Comparison of ENCODE assay signal across 8 mouse cellular contexts in genomic region chr17:78882401-78883112, GRCm38 (mm10). TPM values are rescaled to one million over a fixed set of nuclear protein-coding genes. Genes with fewer than 3 reads are reported as not detected.
A peak's percentile ranks its signal among the peaks of the same experiment; 100 is the strongest.
DNase-seq lines count a peak whose midpoint lies in the region; ATAC-seq lines count a peak whose summit lies in the region.

TSS of gene Eif2ak2 (minus strand) at chr17:78882573.

- no peaks in the 10 kb centered on the region for H3K27me3 ChIP-seq in hindbrain, embryonic 10.5 days (ENCODE audit: insufficient read depth, poor library complexity, severe bottlenecking)
- no peaks in the 10 kb centered on the region for H3K27me3 ChIP-seq in lung, embryonic 16.5 days (ENCODE audit: control insufficient read depth, insufficient read depth, low read depth, low read length)

- peak within 1 kb of the TSS; percentile 86 for H3K27ac ChIP-seq in hindbrain, embryonic 10.5 days
- H3K27ac ChIP-seq in lung, embryonic 16.5 days (ENCODE audit: low read length): peak within 1 kb of the TSS; percentile 86

- peak; percentile 92 for DNase-seq in Muller cell, postnatal 12 days (ENCODE audit: inconsistent ontology term)
- peak; percentile 50 for DNase-seq in cerebellum, adult 9-11 months
- DNase-seq in hindbrain, embryonic 10.5 days (ENCODE audit: low spot score): peak; percentile 79
- peak; percentile 18 for DNase-seq in layer of hippocampus, adult 9-10 months (ENCODE audit: low spot score)
- DNase-seq in ovary, postnatal 10 days (ENCODE audit: low spot score): peak; percentile 71
- peak; percentile 76 for DNase-seq in thymus, postnatal 14 days

- H3K4me3 ChIP-seq in hindbrain, embryonic 10.5 days: peak within 1 kb of the TSS; percentile 65
- peak within 1 kb of the TSS; percentile 73 for H3K4me3 ChIP-seq in lung, embryonic 16.5 days (ENCODE audit: low read length)

- H3K9me3 ChIP-seq in hindbrain, embryonic 10.5 days: peaks cover 4% of the 10 kb centered on the region; the same call in 1 of the 2 replicates
- H3K9me3 ChIP-seq in lung, embryonic 16.5 days (ENCODE audit: control insufficient read depth, low read length): peaks cover 3% of the 10 kb centered on the region; the same call in 1 of the 2 replicates

- H3K36me3 ChIP-seq in hindbrain, embryonic 10.5 days: 0 out of 2 replicates have a peak, but pooled peaks cover 4% of the 10 kb centered on the region
- H3K36me3 ChIP-seq in lung, embryonic 16.5 days (ENCODE audit: control insufficient read depth, insufficient read depth, low read length): no peaks in the 10 kb centered on the region

- peaks cover 20% of the 10 kb centered on the region for H3K4me1 ChIP-seq in hindbrain, embryonic 10.5 days (replicated peaks)
- peaks cover 6% of the 10 kb centered on the region; the same call in 1 of the 2 replicates for H3K4me1 ChIP-seq in lung, embryonic 16.5 days (replicated peaks; ENCODE audit: control insufficient read depth, insufficient read depth, low read length)

- WGBS in hindbrain, embryonic 10.5 days: 3% methylated on average over 28 of the region's 28 CpGs
- WGBS in lung, embryonic 16.5 days: under 1% methylated on average over 28 of the region's 28 CpGs

- H3K9ac ChIP-seq in lung, embryonic 16.5 days (ENCODE audit: low read length): peak within 1 kb of the TSS; percentile 80

- peak; percentile 99 for ATAC-seq in frontal cortex, adult (ENCODE audit: low TSS enrichment)
- peak; percentile 99 for ATAC-seq in lung, embryonic 16.5 days (ENCODE audit: low read depth)

- H3K4me2 ChIP-seq in lung, embryonic 16.5 days (ENCODE audit: low read depth, low read length): peak within 1 kb of the TSS; percentile 54

RNA-seq across cellular contexts. Expression of gene Eif2ak2, which starts in this region (rescaled TPM):
- 4.9 and 5.2 TPM in 2 replicates for polyA plus RNA-seq in hindbrain, embryonic 10.5 days (2016; fragmentation: Nextera tagmentation; extraction: Ambion mirVana)
- polyA plus RNA-seq in lung, embryonic 16.5 days (2015; fragmentation: Nextera tagmentation; extraction: Ambion mirVana): 10.6 and 11.0 TPM in 2 replicates

Comparison
In these comparisons a context has a peak if more than half of its experiments do, and no peak if none do; other contexts are left out.
1. Peak in every context shown above with its lines: DNase-seq, ATAC-seq, H3K4me3 ChIP-seq and H3K27ac ChIP-seq.
2. DNase-seq: peak in every context shown above with its lines; median percentile 92 in Muller cell, postnatal 12 days; 79 in hindbrain, embryonic 10.5 days; 76 in thymus, postnatal 14 days; 71 in ovary, postnatal 10 days; 50 in cerebellum, adult 9-11 months; 18 in layer of hippocampus, adult 9-10 months.